Mouse (Mus musculus) forebrain, embryonic 16.5 days (tissue): ENCODE measurements at regions not wholly inside any gene's neighbourhood (a gene's known extent, or its start where the extent isn't known, plus 50 kb on each side); places are given as distances from the start of the nearest gene placed in this dataset.

Source experiments
- ATAC-seq: fragments of 200-750 bp; cut with Nextera tagmentation; 2 replicates; pipeline ENCODE4 v1.8.0; 2017; ENCODE audit warnings: mild to moderate bottlenecking, moderate library complexity
- H3K27ac ChIP-seq: fragments of 300-500 bp; sonication (generic); 2 replicates; pipeline ENCODE4 v1.5.1; 2014; ENCODE audit warnings: low read length, control low read depth
- H3K27me3 ChIP-seq: fragments of 300-500 bp; sonication (generic); replicated peaks from 2 replicates; pipeline ENCODE4 v1.6.1; 2014; ENCODE audit warnings: low read length; ENCODE audit not compliant: control insufficient read depth, insufficient read depth
- H3K36me3 ChIP-seq: fragments of 300-500 bp; sonication (generic); 2 replicates; pipeline ENCODE4 v1.6.1; 2014; ENCODE audit not compliant: control insufficient read depth, insufficient read depth
- H3K4me1 ChIP-seq: fragments of 300-500 bp; sonication (generic); replicated peaks from 2 replicates; pipeline ENCODE4 v1.6.1; 2014; ENCODE audit warnings: low read length; ENCODE audit not compliant: control insufficient read depth, insufficient read depth
- H3K4me2 ChIP-seq: fragments of 300-500 bp; sonication (generic); 2 replicates; pipeline ENCODE4 v1.6.1; 2014; ENCODE audit warnings: mild to moderate bottlenecking, low read length, control low read depth
- H3K4me3 ChIP-seq: fragments of 300-500 bp; sonication (generic); replicated peaks from 2 replicates; pipeline ENCODE4 v1.5.1; 2014; ENCODE audit warnings: mild to moderate bottlenecking, low read length, control low read depth
- H3K9ac ChIP-seq: fragments of 300-500 bp; sonication (generic); replicated peaks from 2 replicates; pipeline ENCODE4 v1.6.1; 2014; ENCODE audit warnings: low read depth, low read length, control low read depth
- H3K9me3 ChIP-seq: fragments of 300-500 bp; sonication (generic); 2 replicates; pipeline ENCODE4 v1.6.1; 2016; ENCODE audit warnings: low read length; ENCODE audit not compliant: control insufficient read depth
- WGBS: fragments of 180-500 bp; shearing (Covaris S2); extraction: QIAGEN DNeasy Blood & Tissue Kit; methylation state at CpG from one replicate; pipeline ENCODE4 v1.1.7; 2014; 5-methylcytosine and 5-hydroxymethylcytosine counted together

DNA sequence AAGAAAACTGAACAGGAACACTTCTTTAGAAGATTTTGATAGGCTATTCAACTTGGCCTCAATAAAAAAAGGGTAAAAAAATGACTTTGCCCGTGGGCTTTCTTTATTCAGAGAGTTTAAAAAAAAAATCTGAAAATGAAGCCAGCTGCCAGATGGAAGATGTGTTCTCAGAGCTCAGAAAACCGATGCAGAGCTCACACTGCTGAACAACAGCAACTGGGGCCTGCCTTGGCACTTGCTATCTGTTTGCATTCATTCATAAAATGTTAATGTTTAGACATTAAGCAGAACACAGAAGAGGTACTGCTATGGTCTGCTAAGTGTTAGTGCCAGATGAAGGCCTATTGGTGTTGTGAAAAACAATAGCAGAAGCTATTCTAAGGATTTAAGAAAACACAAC, 173.8 kb upstream of the Smc2 start:
- no peak overlapping the region for H3K27ac ChIP-seq
- no peak overlapping the region for H3K9ac ChIP-seq
- ATAC-seq, result peak; percentile 57
- no peaks in the 10 kb centered on the region for H3K9me3 ChIP-seq
- H3K36me3 ChIP-seq, result no peaks in the 10 kb centered on the region
- 18% methylated on average over 2 of the region's 2 CpGs for WGBS
- H3K4me3 ChIP-seq, result no peak overlapping the region
- no peaks in the 10 kb centered on the region for H3K27me3 ChIP-seq
- H3K4me1 ChIP-seq, result no peaks in the 10 kb centered on the region
- no peak overlapping the region for H3K4me2 ChIP-seq

GRCm38 (mm10) chr4:52282458-52282857, 156.6 kb upstream of the Smc2 start:
- Histone ChIP-seq H3K4me3 (no peak overlapping the region), H3K4me2 (no peak overlapping the region), H3K27me3 (no peaks in the 10 kb centered on the region), H3K4me1 (no peaks in the 10 kb centered on the region), H3K27ac (no peak overlapping the region), H3K9ac (no peak overlapping the region), H3K9me3 (no peaks in the 10 kb centered on the region), H3K36me3 (no peaks in the 10 kb centered on the region)
- ATAC-seq, result peak; percentile 23; the same call in 1 of the 2 replicates
- WGBS, result 38% methylated on average over 3 of the region's 3 CpGs

DNA sequence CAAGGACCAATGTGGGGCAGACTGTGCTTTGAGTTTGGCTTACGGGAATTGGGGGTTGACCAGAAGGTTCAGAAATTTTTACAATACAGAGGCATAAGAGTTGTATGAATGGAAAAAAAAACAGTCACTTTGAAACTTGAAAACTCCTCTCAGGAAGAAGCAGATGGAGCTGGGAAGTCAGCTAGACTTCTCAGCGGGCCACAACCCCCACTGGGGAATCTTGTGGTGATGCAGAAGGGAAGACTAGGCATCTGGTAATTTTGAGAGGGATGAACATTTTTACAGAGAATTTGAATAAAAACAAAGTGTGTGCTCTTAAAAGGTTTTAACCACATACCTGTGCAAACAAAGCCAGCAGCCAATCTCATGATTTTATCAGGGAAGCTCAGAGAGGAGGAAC, 154.1 kb upstream of the Smc2 start:
- no peak for ATAC-seq

DNA sequence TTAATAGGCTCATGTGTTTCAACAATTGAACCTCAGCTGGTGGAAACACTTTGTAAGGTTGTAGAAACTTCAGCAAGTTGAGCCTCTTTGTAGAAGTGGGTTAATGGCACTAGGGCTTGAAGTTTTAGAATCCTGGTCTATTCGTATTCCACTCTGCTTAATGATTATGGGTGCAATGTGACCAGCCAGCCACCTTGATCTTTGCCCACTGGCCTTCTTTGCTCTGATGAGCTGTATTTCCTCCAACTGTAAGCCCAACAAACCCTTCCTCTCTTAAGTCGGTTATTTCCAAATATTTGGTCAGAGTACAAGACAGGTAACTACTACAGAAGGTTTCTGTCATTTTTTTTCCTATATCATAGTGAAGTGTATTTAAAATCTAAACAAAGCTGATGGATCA, 145.4 kb upstream of the Smc2 start:
- no peak for ATAC-seq
- Histone ChIP-seq H3K27ac (no peak overlapping the region), H3K4me2 (no peak overlapping the region), H3K27me3 (no peaks in the 10 kb centered on the region), H3K9me3 (no peaks in the 10 kb centered on the region), H3K9ac (no peak overlapping the region), H3K4me3 (no peak overlapping the region), H3K4me1 (no peaks in the 10 kb centered on the region), H3K36me3 (no peaks in the 10 kb centered on the region)
- WGBS, result 86% methylated on average over 2 of the region's 2 CpGs

More for the DNA sequence above, 154.1 kb upstream of the Smc2 start:
- Histone ChIP-seq H3K36me3 (no peaks in the 10 kb centered on the region), H3K27me3 (no peaks in the 10 kb centered on the region), H3K9me3 (no peaks in the 10 kb centered on the region), H3K27ac (no peak overlapping the region), H3K4me2 (no peak overlapping the region), H3K4me3 (no peak overlapping the region), H3K4me1 (no peaks in the 10 kb centered on the region), H3K9ac (no peak overlapping the region)
- 73% methylated on average over 2 of the region's 2 CpGs for WGBS

GRCm38 (mm10) chr4:52299226-52299625, 139.8 kb upstream of the Smc2 start:
- no peak overlapping the region for H3K27ac ChIP-seq
- WGBS, result 54% methylated on average over 3 of the region's 3 CpGs
- no peak overlapping the region for H3K4me2 ChIP-seq
- no peak overlapping the region for H3K9ac ChIP-seq
- no peaks in the 10 kb centered on the region for H3K4me1 ChIP-seq
- H3K4me3 ChIP-seq, result no peak overlapping the region
- H3K36me3 ChIP-seq, result no peaks in the 10 kb centered on the region
- no peaks in the 10 kb centered on the region for H3K27me3 ChIP-seq
- no peak for ATAC-seq
- no peaks in the 10 kb centered on the region for H3K9me3 ChIP-seq

GRCm38 (mm10) chr4:52301653-52302052, 137.4 kb upstream of the Smc2 start:
- ATAC-seq, result no peak
- H3K4me3 ChIP-seq, result no peak overlapping the region
- WGBS, result 65% methylated on average over 2 of the region's 2 CpGs
- H3K4me1 ChIP-seq, result no peaks in the 10 kb centered on the region
- H3K36me3 ChIP-seq, result no peaks in the 10 kb centered on the region
- H3K27me3 ChIP-seq, result no peaks in the 10 kb centered on the region
- no peak overlapping the region for H3K4me2 ChIP-seq
- no peak overlapping the region for H3K27ac ChIP-seq
- H3K9ac ChIP-seq, result no peak overlapping the region
- H3K9me3 ChIP-seq, result no peaks in the 10 kb centered on the region

DNA sequence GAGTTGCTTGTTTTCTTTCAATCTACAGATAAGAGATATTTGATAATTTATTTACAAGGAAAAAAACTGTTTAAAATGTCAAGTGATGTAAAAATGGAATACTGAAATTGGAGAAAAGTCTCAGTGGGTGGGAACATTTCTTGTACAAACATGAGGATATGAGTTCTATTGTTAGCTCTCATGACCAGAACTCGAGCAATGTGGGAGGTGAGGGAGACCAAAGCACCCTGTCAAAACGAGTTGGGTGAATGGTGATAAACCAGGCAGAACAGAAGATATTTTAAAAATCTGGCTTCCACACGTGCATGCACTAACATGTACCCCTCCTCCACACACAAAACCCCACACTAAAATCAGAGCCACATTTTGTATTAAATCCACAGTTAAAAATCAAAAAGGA, 114.7 kb upstream of the Smc2 start:
- H3K4me3 ChIP-seq, result no peak overlapping the region

DNA sequence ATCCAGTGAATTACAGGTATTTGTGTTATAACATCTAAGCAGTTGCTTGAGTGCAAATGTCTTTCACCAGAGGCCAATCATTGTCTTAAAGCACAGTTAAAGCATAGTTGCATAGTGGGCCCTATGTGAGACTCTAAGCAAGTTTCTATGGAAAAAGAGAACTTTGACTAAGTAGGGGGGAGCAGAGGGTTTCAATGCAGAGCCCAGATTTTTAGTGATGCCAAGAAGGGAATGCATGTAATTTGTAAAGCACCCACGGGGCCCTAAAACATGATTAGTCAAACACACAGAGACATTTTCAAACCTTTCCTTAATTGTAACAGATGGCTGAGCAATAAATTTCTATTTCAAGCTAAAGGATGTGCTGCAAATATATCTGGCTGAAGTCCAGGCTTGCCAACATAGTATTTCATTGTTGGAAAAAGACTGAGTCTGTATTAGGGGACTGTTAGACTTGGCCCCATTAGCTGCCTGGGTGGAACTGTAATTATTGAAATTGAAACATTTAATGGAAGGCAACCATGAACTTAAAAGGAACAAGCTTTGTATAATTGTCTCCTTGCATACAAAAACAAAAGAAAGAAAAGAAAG, 107.6 kb upstream of the Smc2 start:
- Histone ChIP-seq H3K36me3 (no peaks in the 10 kb centered on the region), H3K27me3 (no peaks in the 10 kb centered on the region), H3K4me3 (no peak overlapping the region), H3K4me1 (no peaks in the 10 kb centered on the region), H3K4me2 (no peak overlapping the region), H3K9ac (no peak overlapping the region), H3K27ac (no peak overlapping the region), H3K9me3 (no peaks in the 10 kb centered on the region)
- WGBS, result 28% methylated on average over 1 of the region's 1 CpGs
- ATAC-seq, result peak; percentile 52

More for the DNA sequence above, 114.7 kb upstream of the Smc2 start:
- WGBS, result 59% methylated on average over 3 of the region's 3 CpGs
- Histone ChIP-seq H3K27me3 (no peaks in the 10 kb centered on the region), H3K4me1 (no peaks in the 10 kb centered on the region), H3K9me3 (no peaks in the 10 kb centered on the region), H3K9ac (no peak overlapping the region), H3K27ac (no peak overlapping the region), H3K4me2 (no peak overlapping the region), H3K36me3 (no peaks in the 10 kb centered on the region)
- no peak for ATAC-seq

GRCm38 (mm10) chr4:52336365-52337017, 102.6 kb upstream of the Smc2 start:
- H3K4me2 ChIP-seq, result no peak overlapping the region
- H3K4me3 ChIP-seq, result no peak overlapping the region
- no peaks in the 10 kb centered on the region for H3K27me3 ChIP-seq
- H3K4me1 ChIP-seq, result no peaks in the 10 kb centered on the region
- H3K9ac ChIP-seq, result no peak overlapping the region
- peak; percentile 38; the same call in 1 of the 2 replicates for ATAC-seq
- no peaks in the 10 kb centered on the region for H3K36me3 ChIP-seq
- H3K9me3 ChIP-seq, result no peaks in the 10 kb centered on the region
- WGBS, result 67% methylated on average over 4 of the region's 4 CpGs
- H3K27ac ChIP-seq, result no peak overlapping the region
